Mouse (Mus musculus): ENCODE data around the gene Nat8f2.
"Not testable (repeated sequence)": the region's sequence is repeated elsewhere in the genome, so short reads cannot be mapped to it uniquely, and the experiment has no call there.

GRCm38 (mm10) chr6:85898596-85899475, 29.9 kb upstream of the Nat8f2 start:
- TF ChIP-seq CTCF (IDR thresholded peaks at IDR 0.05; ENCODE audit: control insufficient read depth, insufficient read depth, low read length); POLR2A (IDR thresholded peaks at IDR 0.05; ENCODE audit: borderline replicate concordance, control insufficient read depth, low read depth, low read length): not testable (repeated sequence)
